29 mouse cellular contexts compared by ENCODE assay signal in genomic region chr5:26176064-26176463, GRCm38 (mm10). TPM values are rescaled to one million over a fixed set of nuclear protein-coding genes. Genes with fewer than 3 reads are reported as not detected.
"Had no signal": no experiment of that assay in that cellular context is flagged by ENCODE, and none has a peak within 500 bp of the region (broad histone marks: within the 10 kb centered on the region; RNA-seq: fewer than 3 reads in every experiment).

No protein-coding gene starts in this region.

- H3K36me3 ChIP-seq: kidney, embryonic 15.5 days; limb, embryonic 12.5 days; limb, embryonic 15.5 days; liver, embryonic 15.5 days; lung, embryonic 15.5 days; midbrain, embryonic 10.5 days; midbrain, embryonic 13.5 days had no signal

- H3K4me3 ChIP-seq: kidney, embryonic 15.5 days; limb, embryonic 12.5 days; limb, embryonic 15.5 days; liver, embryonic 15.5 days; lung, embryonic 15.5 days; megakaryocyte, embryonic 14.5 days; midbrain, embryonic 10.5 days; midbrain, embryonic 13.5 days; myocyte had no signal

- H3K9me3 ChIP-seq: kidney, embryonic 15.5 days; limb, embryonic 12.5 days; limb, embryonic 15.5 days; liver, embryonic 15.5 days; lung, embryonic 15.5 days; midbrain, embryonic 10.5 days; midbrain, embryonic 13.5 days had no signal

- ATAC-seq: midbrain, embryonic 13.5 days; midbrain, embryonic 16.5 days had no signal

- H3K27ac ChIP-seq: kidney, embryonic 15.5 days; limb, embryonic 12.5 days; limb, embryonic 15.5 days; liver, embryonic 15.5 days; lung, embryonic 15.5 days; midbrain, embryonic 10.5 days; midbrain, embryonic 13.5 days had no signal

- H3K4me1 ChIP-seq: kidney, embryonic 15.5 days; limb, embryonic 12.5 days; limb, embryonic 15.5 days; liver, embryonic 15.5 days; lung, embryonic 15.5 days; megakaryocyte, embryonic 14.5 days; midbrain, embryonic 10.5 days; midbrain, embryonic 13.5 days had no signal

- DNase-seq: kidney, postnatal 10 days; kidney, postnatal 36 days; left cerebral cortex, postnatal 4 days; lung, adult 18-20 months; lung, postnatal 10 days; lung, postnatal 36 days; thymus, adult 2 months; thymus, postnatal 14 days; thymus, postnatal 4 days had no signal

- H3K27me3 ChIP-seq: kidney, embryonic 15.5 days; limb, embryonic 12.5 days; limb, embryonic 15.5 days; liver, embryonic 15.5 days; lung, embryonic 15.5 days; megakaryocyte, embryonic 14.5 days; midbrain, embryonic 13.5 days had no signal

- H3K4me2 ChIP-seq: kidney, embryonic 15.5 days; limb, embryonic 12.5 days; limb, embryonic 15.5 days; liver, embryonic 11.5 days; liver, embryonic 15.5 days; lung, embryonic 15.5 days; midbrain, embryonic 13.5 days had no signal

- H3K9ac ChIP-seq: kidney, embryonic 15.5 days; limb, embryonic 12.5 days; limb, embryonic 15.5 days; liver, embryonic 15.5 days; lung, embryonic 15.5 days; midbrain, embryonic 13.5 days had no signal

RNA-seq across cellular contexts. Expression of gene Gm10220, which starts 54.8 kb away (rescaled TPM):
- total RNA-seq: layer of hippocampus, adult 18-20 months; layer of hippocampus, postnatal 14 days; left cerebral cortex, adult 8-10 months; left cerebral cortex, postnatal 14 days; left cerebral cortex, postnatal 4 days; monocyte, adult 5-6 weeks had no signal
- polyA plus RNA-seq: kidney, embryonic 15.5 days; liver, embryonic 11.5 days; liver, embryonic 15.5 days; lung, embryonic 15.5 days; midbrain, embryonic 10.5 days; myocyte; neural tube, embryonic 11.5 days; small intestine, adult 2 months; spleen, adult 2 months; stomach, embryonic 16.5 days; thymus, adult 2 months had no signal
